Mouse (Mus musculus): Measurements from ENCODE around the gene Coq7.

The Coq7 gene

GRCm38 (mm10) chr7:118461400-118462136, 71.6 kb downstream of the Coq7 start:
- DNase-seq (ENCODE audit: low read depth, low spot score) = no peak

All from 3T3-L1 (cell line).